Mouse (Mus musculus): ENCODE measurements around the gene Trip11.

DNA sequence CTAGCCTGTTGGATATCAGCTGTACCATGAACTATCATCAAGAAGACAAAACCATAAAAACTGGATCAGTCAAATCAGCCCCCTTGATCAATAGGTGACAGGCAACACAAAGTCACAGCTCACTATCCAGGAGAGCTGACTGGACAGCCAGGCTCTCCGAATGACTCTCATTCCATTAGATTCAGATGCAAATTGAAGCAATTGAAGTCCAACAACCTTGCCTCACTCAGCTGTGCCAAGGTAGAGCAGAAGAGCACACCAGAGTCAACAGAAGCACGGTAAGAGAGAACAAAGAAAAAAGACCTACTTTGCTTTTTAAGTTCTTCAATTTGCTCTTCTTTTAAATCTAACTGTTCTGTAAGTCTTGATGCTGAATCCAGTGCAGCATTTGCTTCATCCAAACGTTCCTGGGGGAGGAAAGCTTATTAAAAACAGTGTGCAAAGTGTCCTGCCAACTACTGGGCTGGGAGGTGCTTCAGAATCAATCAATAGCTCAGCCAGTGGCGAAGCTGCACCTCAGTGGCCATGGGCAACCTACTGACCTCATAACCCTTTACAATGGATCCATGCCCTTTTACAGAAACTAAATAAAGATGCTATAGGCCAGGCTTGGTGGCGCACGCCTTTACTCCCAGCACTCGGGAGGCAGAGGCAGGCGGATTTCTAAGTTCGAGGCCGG is 50.6 kb downstream of the Trip11 start:
- TF ChIP-seq POLR2A (IDR thresholded peaks at IDR 0.05; ENCODE audit: borderline replicate concordance, insufficient read depth, low read length): no peak
- TF ChIP-seq CTCF (IDR thresholded peaks at IDR 0.05; ENCODE audit: borderline replicate concordance, insufficient read depth, low read depth, low read length): no peak
